Mouse (Mus musculus) ovary, postnatal 36 days (tissue): ENCODE results near the gene Tenm4.

ENCODE experiments used
- DNase-seq: peaks from one replicate; pipeline ENCODE4 v3.0.0; 2022; ENCODE audit warnings: low spot score, mixed read lengths

Gene Tenm4

GRCm38 (mm10) chr7:96648606-96649005, 477.6 kb downstream of the Tenm4 start:
- no peak for DNase-seq

GRCm38 (mm10) chr7:96649171-96649570, 478.1 kb downstream of the Tenm4 start:
- no peak for DNase-seq

- DNase-seq, result no peak
Measured at GRCm38 (mm10) chr7:96650435-96650834, 479.4 kb downstream of the Tenm4 start.

GRCm38 (mm10) chr7:96651055-96651454, 480.0 kb downstream of the Tenm4 start:
- no peak for DNase-seq

- no peak for DNase-seq
Measured at GRCm38 (mm10) chr7:96651626-96652341, 480.7 kb downstream of the Tenm4 start.

GRCm38 (mm10) chr7:96652844-96653243, 481.8 kb downstream of the Tenm4 start:
- no peak for DNase-seq

- no peak for DNase-seq
Measured at GRCm38 (mm10) chr7:96654206-96654605, 483.2 kb downstream of the Tenm4 start.

- DNase-seq, result no peak
Measured at GRCm38 (mm10) chr7:96655096-96655716, 484.2 kb downstream of the Tenm4 start.

- DNase-seq, result no peak
Measured at GRCm38 (mm10) chr7:96657101-96657830, 486.2 kb downstream of the Tenm4 start.

- no peak for DNase-seq
Measured at GRCm38 (mm10) chr7:96657857-96658580, 487.0 kb downstream of the Tenm4 start.

GRCm38 (mm10) chr7:96660907-96661306, 489.9 kb downstream of the Tenm4 start:
- no peak for DNase-seq

- no peak for DNase-seq
Measured at GRCm38 (mm10) chr7:96661352-96662169, 490.5 kb downstream of the Tenm4 start.

- no peak for DNase-seq
Measured at GRCm38 (mm10) chr7:96663336-96663735, 492.3 kb downstream of the Tenm4 start.

- DNase-seq, result no peak
Measured at GRCm38 (mm10) chr7:96666366-96666896, 495.4 kb downstream of the Tenm4 start.

GRCm38 (mm10) chr7:96667688-96668087, 496.6 kb downstream of the Tenm4 start:
- no peak for DNase-seq

GRCm38 (mm10) chr7:96670095-96670494, 499.0 kb downstream of the Tenm4 start:
- DNase-seq, result no peak

GRCm38 (mm10) chr7:96672322-96672914, 501.4 kb downstream of the Tenm4 start:
- no peak for DNase-seq

- no peak for DNase-seq
Measured at GRCm38 (mm10) chr7:96677082-96677481, 506.0 kb downstream of the Tenm4 start.

GRCm38 (mm10) chr7:96678236-96678635, 507.2 kb downstream of the Tenm4 start:
- no peak for DNase-seq

- DNase-seq, result no peak
Measured at GRCm38 (mm10) chr7:96679746-96680145, 508.7 kb downstream of the Tenm4 start.

GRCm38 (mm10) chr7:96680405-96680804, 509.4 kb downstream of the Tenm4 start:
- no peak for DNase-seq
